Mouse (Mus musculus) gastrocnemius, postnatal 25 days (tissue): Measurements from ENCODE around the gene Stap2. TPM values are rescaled to one million over a fixed set of nuclear protein-coding genes. Genes with fewer than 3 reads are reported as not detected.
A peak's percentile ranks its signal among the peaks of the same experiment; 100 is the strongest.

Experiments
- DNase-seq: peaks from one replicate; pipeline ENCODE4 v3.0.0; 2022
- total RNA-seq, 2 experiments: library from RNA; stranded (reverse); gene quantifications; 1 replicate in 1 of 2; 2 replicates in 1 of 2; pipeline ENCODE4 v1.2.3; 2021

Gene Stap2
- total RNA-seq, 2 experiments from 2014 or later = 2.6 to 4.9 TPM

GRCm38 (mm10) chr17:56006956-56007355, 1.6 kb upstream of the Stap2 start:
- DNase-seq = no peak

DNA sequence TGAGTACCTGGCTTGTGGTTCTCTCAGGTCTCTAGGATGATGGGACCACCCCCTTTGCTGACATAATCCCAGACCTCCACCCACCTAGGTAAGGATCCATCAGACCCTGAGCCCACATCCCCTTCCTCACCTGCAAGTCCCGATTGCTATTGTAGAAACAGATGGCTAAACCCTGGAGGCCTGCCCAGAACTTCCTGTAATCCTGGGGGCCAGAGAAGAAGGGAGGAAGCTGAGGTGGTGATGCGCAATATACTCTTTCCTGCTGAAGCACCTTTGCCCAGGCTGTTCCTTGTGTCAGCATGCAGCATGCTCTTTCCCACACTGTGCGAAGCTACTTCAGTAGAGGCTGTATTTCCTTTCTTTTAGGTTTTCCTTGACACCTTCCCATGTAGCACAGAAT, 2.4 kb downstream of the Stap2 start:
- no peak for DNase-seq

DNA sequence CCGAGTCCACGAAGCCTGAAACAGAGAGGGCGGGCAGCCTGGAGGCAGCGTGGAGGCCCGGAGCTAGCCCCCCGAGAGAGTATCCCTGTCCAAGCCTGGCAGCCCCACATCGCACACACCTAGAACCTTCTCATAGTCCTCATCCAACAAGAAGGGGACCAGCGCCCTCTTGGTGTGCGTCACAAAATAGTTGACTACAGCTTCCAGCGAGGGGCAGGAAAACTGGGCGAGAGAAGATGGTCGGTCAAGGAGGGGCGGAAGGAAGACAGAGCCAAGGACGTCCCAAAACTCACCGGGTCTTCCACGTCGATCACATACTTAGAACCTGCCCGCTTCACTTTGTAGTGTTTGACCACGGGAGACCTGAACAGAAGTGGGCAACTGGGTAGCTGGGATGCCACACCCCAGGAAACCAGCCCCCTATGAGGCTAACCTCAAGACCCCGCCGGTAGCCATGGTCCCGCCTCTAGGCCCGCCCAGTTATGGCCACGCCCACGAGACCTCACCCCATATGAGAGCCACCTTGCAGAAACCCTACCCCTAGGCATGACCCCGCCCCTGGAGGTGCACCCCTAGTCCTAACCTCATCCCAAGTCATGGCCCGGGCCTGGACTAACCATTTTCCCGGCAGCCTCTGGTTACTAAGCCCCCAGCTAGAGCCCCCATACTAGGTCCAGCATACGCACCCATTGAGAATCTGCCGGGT, 5.4 kb downstream of the Stap2 start:
- DNase-seq = no peak

DNA sequence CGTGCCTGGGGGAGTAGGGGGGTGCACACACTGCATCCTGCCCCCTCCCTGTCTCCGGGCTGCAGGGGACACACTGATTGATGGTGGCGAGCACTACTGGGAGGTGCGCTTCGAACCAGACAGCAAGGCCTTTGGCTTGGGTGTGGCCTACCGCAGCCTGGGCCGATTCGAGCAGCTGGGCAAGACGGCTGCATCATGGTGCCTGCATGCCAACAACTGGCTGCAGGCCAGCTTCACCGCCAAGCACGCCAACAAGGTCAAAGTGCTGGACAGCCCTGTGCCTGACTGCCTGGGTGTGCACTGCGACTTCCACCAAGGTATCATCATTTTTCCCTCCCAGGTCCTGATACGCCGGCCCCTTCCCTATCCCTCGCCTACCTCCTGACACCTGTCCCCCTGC, 9.4 kb downstream of the Stap2 start:
- no peak for DNase-seq

- no peak for DNase-seq
These were observed 15.0 kb downstream of the Stap2 start for GRCm38 (mm10) chr17:55990278-55990898.

DNA sequence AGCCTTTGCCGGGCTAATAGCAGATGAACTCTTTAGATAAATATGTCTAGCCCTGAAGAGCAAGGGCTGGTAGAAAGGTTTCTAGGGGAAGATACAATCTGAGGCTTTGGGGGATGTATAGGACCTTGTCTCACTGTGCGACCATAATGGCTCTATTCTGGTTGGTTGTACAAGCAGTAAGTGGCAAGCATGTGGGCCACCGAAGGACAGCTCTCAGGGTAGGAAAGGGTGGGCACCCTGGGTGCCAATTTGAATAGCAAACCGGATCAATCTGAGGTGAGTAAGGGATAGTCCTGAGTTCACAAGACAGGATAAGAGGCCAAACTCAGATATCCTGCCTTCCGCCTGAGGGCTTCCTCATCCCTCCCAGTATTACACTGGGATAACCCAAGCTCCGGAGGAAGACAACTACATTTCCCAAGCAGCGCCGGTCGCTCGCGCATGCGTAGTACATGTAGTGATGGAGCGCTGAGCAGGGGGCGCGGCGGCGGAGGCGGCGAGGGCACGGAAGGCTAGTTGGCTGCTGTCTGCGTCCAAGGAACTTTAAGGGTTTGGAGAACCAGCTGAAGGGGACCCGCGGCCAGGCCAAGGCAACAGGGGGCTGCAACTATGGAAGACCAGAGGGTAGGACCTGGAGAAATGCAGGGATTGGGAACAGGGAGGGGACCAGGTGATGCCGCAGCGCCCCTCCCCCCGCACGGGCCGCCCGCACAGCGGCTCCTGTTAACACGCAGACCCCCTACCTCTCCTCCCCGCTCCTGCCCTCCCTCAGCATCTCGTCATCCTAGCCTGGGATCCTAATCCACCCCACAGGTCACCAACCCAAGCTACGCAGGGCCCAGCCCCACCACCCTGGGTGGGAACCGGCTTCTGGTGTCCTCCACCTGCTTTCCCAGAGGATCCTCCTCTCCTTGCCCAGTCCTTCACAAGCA, 19.1 kb downstream of the Stap2 start, which contains the start of gene Fsd1:
TSS of gene Fsd1 (plus strand) at position 480 of the 932 bp plus-strand sequence.
- no peak for DNase-seq

GRCm38 (mm10) chr17:55977301-55977700, 28.1 kb downstream of the Stap2 start:
- no peak for DNase-seq

GRCm38 (mm10) chr17:55976255-55976862, 29.0 kb downstream of the Stap2 start:
- DNase-seq = peak; percentile 58

DNA sequence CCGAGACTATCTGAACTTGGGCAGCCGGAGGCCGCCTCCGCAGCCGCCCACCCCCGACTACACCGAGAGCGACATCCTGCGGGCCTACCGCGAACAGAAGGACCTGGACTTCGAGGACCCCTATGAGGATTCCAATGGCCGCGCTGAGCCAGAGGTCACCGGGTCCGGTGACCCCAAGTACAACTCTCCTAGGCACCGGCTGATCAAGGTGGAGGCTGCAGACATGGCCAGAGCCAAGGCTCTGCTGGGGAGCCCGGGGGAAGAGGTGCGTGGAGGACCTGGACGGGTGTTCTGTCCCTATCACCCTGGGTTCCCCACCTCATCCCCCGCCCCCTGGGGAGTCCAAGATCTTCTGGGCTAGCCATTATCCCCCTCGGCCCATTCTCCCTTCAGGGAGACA, 33.9 kb downstream of the Stap2 start:
- DNase-seq = no peak

DNA sequence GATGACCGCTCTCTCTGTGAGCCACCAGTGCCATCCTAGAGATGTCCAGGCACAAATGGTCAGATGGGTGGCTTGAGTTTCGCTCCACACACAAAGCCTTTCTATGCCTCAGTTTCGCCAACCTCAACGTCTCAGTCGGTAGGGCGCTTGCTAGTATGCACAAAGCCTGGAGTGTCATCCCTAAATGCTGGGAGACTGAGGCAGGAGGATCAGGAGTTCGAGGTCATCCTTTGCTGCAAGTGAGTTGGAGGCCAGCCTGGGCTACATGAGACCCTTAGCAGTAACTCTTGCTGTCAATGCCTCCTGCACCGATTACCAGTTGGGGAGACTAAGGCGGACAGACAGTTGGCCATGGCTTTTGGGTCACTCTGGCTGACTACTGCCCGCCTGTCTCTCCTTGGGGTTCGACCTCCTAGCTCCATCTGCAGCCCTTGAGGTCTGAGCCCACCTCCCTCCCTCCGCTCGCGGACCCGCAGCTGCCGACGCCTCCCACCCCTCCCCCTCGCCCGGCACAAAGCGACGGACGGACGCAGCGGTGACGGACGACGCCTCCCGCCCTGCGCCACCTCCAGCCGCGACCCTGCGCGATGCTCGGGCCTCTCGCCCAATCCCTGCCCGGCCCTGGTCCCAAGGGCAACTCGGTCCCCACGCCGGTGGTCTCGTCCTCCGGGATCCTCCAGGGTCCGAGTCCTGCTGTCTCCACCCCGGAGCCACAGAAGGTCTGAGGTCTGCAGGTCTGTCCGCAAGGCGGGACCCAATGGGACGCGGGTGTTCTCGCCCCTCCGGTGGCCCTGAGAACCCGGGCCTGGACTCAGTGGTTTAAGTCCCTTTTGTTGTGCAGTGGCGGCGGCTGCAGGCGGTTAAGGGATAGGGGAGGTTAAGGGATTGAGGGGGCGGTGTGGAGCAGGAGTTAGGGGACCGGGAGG, 35.2 kb downstream of the Stap2 start, which contains the start of gene Shd:
TSS of gene Shd (plus strand) at position 502 of the 926 bp plus-strand sequence.
- no peak for DNase-seq

GRCm38 (mm10) chr17:55969560-55969959, 35.8 kb downstream of the Stap2 start:
- no peak for DNase-seq

DNA sequence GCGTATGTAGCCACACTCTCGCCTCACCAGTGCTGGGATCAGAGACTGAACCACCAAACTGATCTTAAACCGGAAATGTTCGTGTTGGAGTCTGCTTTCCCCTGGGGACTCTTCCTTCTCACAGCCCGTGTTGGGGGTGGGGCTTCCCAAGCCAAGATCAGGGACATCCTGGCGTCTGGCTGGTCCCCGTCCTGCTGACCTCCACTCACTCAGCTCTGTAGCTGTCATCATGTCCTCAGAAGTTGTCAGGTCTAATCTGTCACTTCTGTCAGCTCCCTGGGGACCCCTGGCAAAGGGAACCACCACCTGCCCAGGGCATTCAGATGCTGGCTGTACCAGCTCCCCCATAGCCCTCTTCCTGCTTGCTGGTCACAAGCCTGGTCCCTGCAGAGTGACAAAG, 37.2 kb downstream of the Stap2 start:
- no peak for DNase-seq

GRCm38 (mm10) chr17:55967186-55967585, 38.2 kb downstream of the Stap2 start:
- no peak for DNase-seq

GRCm38 (mm10) chr17:55964996-55965395, 40.4 kb downstream of the Stap2 start:
- DNase-seq = no peak

DNA sequence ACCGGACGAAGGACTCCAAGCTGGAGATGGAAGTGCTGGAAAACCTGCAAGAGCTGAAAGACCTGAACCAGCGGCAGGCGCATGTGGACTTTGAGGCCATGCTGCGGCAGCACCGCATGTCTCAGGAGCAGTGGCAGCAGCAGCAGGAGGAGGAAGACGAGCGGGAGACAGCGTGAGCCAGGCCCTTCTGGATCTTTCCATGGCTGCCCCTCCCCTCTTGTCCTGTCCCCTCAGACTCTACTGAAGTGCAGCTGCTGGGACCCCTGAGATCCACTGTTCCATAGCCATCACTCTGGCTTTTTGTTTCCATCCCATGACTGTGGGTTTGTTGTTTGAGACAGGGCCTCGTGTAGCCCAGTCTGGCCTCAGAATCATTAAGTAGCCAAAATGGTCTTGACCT, 40.9 kb downstream of the Stap2 start:
- DNase-seq = no peak

DNA sequence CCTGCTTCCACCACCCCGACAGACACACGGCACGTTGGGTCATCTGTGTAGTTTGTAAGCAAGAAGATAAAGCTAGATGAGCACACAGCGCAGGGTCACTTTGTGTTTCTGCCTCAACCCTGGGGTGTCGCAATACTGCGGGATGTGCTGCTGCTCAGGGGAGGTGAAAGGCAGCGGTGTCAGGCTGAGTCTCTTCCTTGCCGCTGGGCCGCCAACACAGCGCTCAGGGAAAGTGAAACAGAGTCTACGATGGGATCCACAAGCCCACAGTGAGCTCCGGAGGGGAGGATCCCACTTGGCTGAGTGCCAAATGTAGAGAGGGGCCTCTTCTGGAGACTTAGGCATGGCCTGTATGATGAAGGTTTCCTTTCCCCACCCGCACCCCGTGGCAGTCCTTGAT, 42.2 kb downstream of the Stap2 start:
- no peak for DNase-seq

DNA sequence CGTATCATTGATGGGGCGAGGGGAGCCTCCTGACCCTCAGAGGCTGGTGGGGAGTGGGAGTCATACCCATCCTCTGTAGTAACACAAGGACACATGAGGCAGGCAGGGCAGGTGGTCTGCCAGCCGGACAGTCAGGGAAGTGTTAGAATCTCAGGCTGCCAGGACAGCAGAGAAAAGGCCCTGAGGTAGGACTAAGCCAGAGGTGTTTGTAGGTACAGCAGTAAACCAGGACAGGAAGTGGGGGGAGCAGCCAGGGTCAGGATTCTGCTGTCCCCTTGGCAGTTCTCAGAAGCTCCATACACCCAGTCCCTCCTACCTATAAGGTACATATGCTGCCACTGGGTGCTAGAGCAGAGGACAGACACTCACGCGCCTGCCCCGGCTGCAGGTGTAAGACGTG, 43.8 kb downstream of the Stap2 start:
- DNase-seq = no peak

- no peak for DNase-seq
These were observed 44.6 kb downstream of the Stap2 start for GRCm38 (mm10) chr17:55960791-55961190.

DNA sequence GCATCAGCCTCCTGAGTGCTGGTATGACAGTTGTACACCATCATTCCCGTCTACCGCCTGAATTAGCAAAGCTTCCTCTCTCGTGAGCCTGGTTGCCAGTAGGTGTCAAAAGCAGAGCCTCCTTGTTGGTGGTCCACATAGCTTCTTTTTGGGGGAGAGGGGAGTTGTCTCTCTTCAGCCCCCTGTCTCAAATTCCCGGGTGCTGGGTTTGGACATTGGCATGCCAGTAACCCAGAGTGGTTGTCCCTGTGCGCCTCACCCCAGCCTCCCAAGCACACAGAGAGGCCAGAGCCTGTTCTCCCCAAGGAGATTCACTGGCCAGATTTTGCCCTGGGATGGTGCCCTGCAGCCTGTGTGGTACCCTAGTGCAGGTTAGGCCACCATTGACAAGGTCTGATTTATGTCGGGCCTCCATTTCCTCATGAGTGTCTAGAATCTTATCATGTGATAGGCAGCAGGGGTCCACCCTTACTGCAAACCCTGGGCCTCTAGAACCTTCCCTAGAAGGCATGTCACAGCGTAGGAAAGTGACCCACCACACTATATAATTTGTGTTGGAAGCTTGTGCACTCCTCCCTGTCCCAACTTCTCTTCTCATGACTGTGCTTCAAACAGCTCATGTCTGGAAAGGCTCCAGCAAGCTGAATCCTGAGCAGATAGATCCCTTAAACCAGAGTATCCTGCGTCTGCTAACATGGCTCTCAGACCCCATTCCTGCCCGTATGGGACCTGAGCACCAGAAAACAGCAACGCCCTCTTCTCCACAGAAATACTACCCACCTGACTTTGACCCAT, 45.2 kb downstream of the Stap2 start:
- DNase-seq = no peak
